Mouse (Mus musculus): ENCODE measurements at regions not wholly inside any gene's neighbourhood (a gene's known extent, or its start where the extent isn't known, plus 50 kb on each side); places are given as distances from the start of the nearest gene placed in this dataset.

GRCm38 (mm10) chr7:68559440-68560343 lies 189.3 kb downstream of the Arrdc4 start:
- no peak for TF ChIP-seq CTCF (IDR thresholded peaks at IDR 0.05; ENCODE audit: low read depth)
- Histone ChIP-seq H3K4me1 (replicated peaks; ENCODE audit: insufficient read depth, low read length) (no peaks in the 10 kb centered on the region), H3K27me3 (ENCODE audit: insufficient read depth, low read length) (no peaks in the 10 kb centered on the region), H3K36me3 (ENCODE audit: insufficient read depth, low read length) (no peaks in the 10 kb centered on the region), H3K4me2 (ENCODE audit: low read length) (no peak overlapping the region), H3K9me3 (replicated peaks; ENCODE audit: low read length) (no peaks in the 10 kb centered on the region), H3K4me3 (replicated peaks; ENCODE audit: low read depth, low read length) (no peak overlapping the region), H3K9ac (ENCODE audit: low read depth, low read length) (no peak overlapping the region), H3K27ac (no peak overlapping the region)
- no peak for DNase-seq (ENCODE audit: low spot score)
- ATAC-seq (replicated peaks; ENCODE audit: low FRiP score, low read depth), result no peak
- WGBS, result 36% methylated on average over 15 of the region's 15 CpGs

- H3K27me3 ChIP-seq (ENCODE audit: insufficient read depth, low read length), result no peaks in the 10 kb centered on the region
- H3K4me1 ChIP-seq (replicated peaks; ENCODE audit: insufficient read depth, low read length), result no peaks in the 10 kb centered on the region
- H3K9me3 ChIP-seq (replicated peaks; ENCODE audit: low read length), result no peaks in the 10 kb centered on the region
- H3K9ac ChIP-seq (ENCODE audit: low read depth, low read length), result no peak overlapping the region
- H3K4me2 ChIP-seq (ENCODE audit: low read length), result no peak overlapping the region
- H3K27ac ChIP-seq, result no peak overlapping the region
- no peaks in the 10 kb centered on the region for H3K36me3 ChIP-seq (ENCODE audit: insufficient read depth, low read length)
- DNase-seq (ENCODE audit: low spot score) (no peak), ATAC-seq (replicated peaks; ENCODE audit: low FRiP score, low read depth) (no peak)
- 61% methylated on average over 3 of the region's 3 CpGs for WGBS
- H3K4me3 ChIP-seq (replicated peaks; ENCODE audit: low read depth, low read length), result no peak overlapping the region
- TF ChIP-seq CTCF (IDR thresholded peaks at IDR 0.05; ENCODE audit: low read depth), result no peak
Measured at GRCm38 (mm10) chr7:68550330-68550729, 198.7 kb downstream of the Arrdc4 start.

- no peak for ATAC-seq (replicated peaks; ENCODE audit: low FRiP score, low read depth)
Measured at GRCm38 (mm10) chr7:68548176-68548575, 200.9 kb downstream of the Arrdc4 start.

GRCm38 (mm10) chr7:68544136-68544535 lies 204.9 kb downstream of the Arrdc4 start:
- ATAC-seq (replicated peaks; ENCODE audit: low FRiP score, low read depth) (no peak), DNase-seq (ENCODE audit: low spot score) (no peak)
- no peak overlapping the region for H3K4me3 ChIP-seq (replicated peaks; ENCODE audit: low read depth, low read length)
- H3K27me3 ChIP-seq (ENCODE audit: insufficient read depth, low read length), result no peaks in the 10 kb centered on the region
- no peaks in the 10 kb centered on the region for H3K9me3 ChIP-seq (replicated peaks; ENCODE audit: low read length)
- no peak overlapping the region for H3K4me2 ChIP-seq (ENCODE audit: low read length)
- no peak overlapping the region for H3K9ac ChIP-seq (ENCODE audit: low read depth, low read length)
- 67% methylated on average over 11 of the region's 11 CpGs for WGBS
- TF ChIP-seq CTCF (IDR thresholded peaks at IDR 0.05; ENCODE audit: low read depth), result no peak
- H3K36me3 ChIP-seq (ENCODE audit: insufficient read depth, low read length), result no peaks in the 10 kb centered on the region
- H3K27ac ChIP-seq, result no peak overlapping the region
- H3K4me1 ChIP-seq (replicated peaks; ENCODE audit: insufficient read depth, low read length), result no peaks in the 10 kb centered on the region

More at GRCm38 (mm10) chr7:68548176-68548575, 200.9 kb downstream of the Arrdc4 start:
- no peak overlapping the region for H3K4me3 ChIP-seq (replicated peaks; ENCODE audit: low read depth, low read length)
- no peaks in the 10 kb centered on the region for H3K4me1 ChIP-seq (replicated peaks; ENCODE audit: insufficient read depth, low read length)
- no peak for DNase-seq (ENCODE audit: low spot score)
- no peaks in the 10 kb centered on the region for H3K27me3 ChIP-seq (ENCODE audit: insufficient read depth, low read length)
- no peaks in the 10 kb centered on the region for H3K9me3 ChIP-seq (replicated peaks; ENCODE audit: low read length)
- no peaks in the 10 kb centered on the region for H3K36me3 ChIP-seq (ENCODE audit: insufficient read depth, low read length)
- no peak overlapping the region for H3K9ac ChIP-seq (ENCODE audit: low read depth, low read length)
- no peak overlapping the region for H3K4me2 ChIP-seq (ENCODE audit: low read length)
- no peak overlapping the region for H3K27ac ChIP-seq
- TF ChIP-seq CTCF (IDR thresholded peaks at IDR 0.05; ENCODE audit: low read depth), result peak; percentile 33; the same call in 1 of the 2 replicates

GRCm38 (mm10) chr7:68509096-68509495 lies 235.5 kb downstream of the Fam169b start:
- no peaks in the 10 kb centered on the region for H3K4me1 ChIP-seq (replicated peaks; ENCODE audit: insufficient read depth, low read length)
- no peak for DNase-seq (ENCODE audit: low spot score)
- no peak overlapping the region for H3K4me3 ChIP-seq (replicated peaks; ENCODE audit: low read depth, low read length)
- H3K4me2 ChIP-seq (ENCODE audit: low read length), result no peak overlapping the region
- H3K9me3 ChIP-seq (replicated peaks; ENCODE audit: low read length), result no peaks in the 10 kb centered on the region; the same call in 1 of the 2 replicates
- H3K27ac ChIP-seq, result no peak overlapping the region
- no peaks in the 10 kb centered on the region for H3K36me3 ChIP-seq (ENCODE audit: insufficient read depth, low read length)
- TF ChIP-seq CTCF (IDR thresholded peaks at IDR 0.05; ENCODE audit: low read depth), result no peak
- no peak overlapping the region for H3K9ac ChIP-seq (ENCODE audit: low read depth, low read length)
- H3K27me3 ChIP-seq (ENCODE audit: insufficient read depth, low read length), result no peaks in the 10 kb centered on the region; the same call in 1 of the 2 replicates
- ATAC-seq (replicated peaks; ENCODE audit: low FRiP score, low read depth), result no peak
- WGBS, result 83% methylated on average over 6 of the region's 6 CpGs

GRCm38 (mm10) chr7:68491143-68491810 lies 217.6 kb downstream of the Fam169b start:
- Histone ChIP-seq H3K4me1 (replicated peaks; ENCODE audit: insufficient read depth, low read length) (no peaks in the 10 kb centered on the region), H3K27ac (no peak overlapping the region), H3K4me3 (replicated peaks; ENCODE audit: low read depth, low read length) (no peak overlapping the region), H3K9me3 (replicated peaks; ENCODE audit: low read length) (no peaks in the 10 kb centered on the region), H3K27me3 (ENCODE audit: insufficient read depth, low read length) (no peaks in the 10 kb centered on the region), H3K9ac (ENCODE audit: low read depth, low read length) (no peak overlapping the region), H3K36me3 (ENCODE audit: insufficient read depth, low read length) (no peaks in the 10 kb centered on the region), H3K4me2 (ENCODE audit: low read length) (no peak overlapping the region)
- 0 out of 2 replicates have a peak, but pooled peaks have one; percentile 43 for ATAC-seq (replicated peaks; ENCODE audit: low FRiP score, low read depth)
- no peak for TF ChIP-seq CTCF (IDR thresholded peaks at IDR 0.05; ENCODE audit: low read depth)
- WGBS, result 68% methylated on average over 6 of the region's 6 CpGs
- DNase-seq (ENCODE audit: low spot score), result peak; percentile 50

Data from kidney, postnatal 0 days (tissue).